Mouse (Mus musculus) erythroblast, adult 5-6 weeks (primary cell): ENCODE measurements around the gene Wdr20. TPM values are rescaled to one million over a fixed set of nuclear protein-coding genes. Genes with fewer than 3 reads are reported as not detected.
A peak's percentile ranks its signal among the peaks of the same experiment; 100 is the strongest.

Experiments
- ATAC-seq: replicated peaks from 2 replicates; pipeline ENCODE4 v1.8.0; 2016; ENCODE audit warnings: moderate number of reproducible peaks, mild to moderate bottlenecking, moderate TSS enrichment, inconsistent platforms; ENCODE audit not compliant: poor library complexity, low FRiP score, severe bottlenecking
- total RNA-seq, 2 experiments: library from RNA; stranded (forward) in 1 of 2; stranded (reverse) in 1 of 2; fragments of 150-400 nt in 1 of 2; fragments of 200-764, 138-1000 nt in 1 of 2; gene quantifications; 2 replicates each; pipeline versions ENCODE4 v1.2.3 to v1.2.4; 2015 to 2017; ENCODE audit warnings: low replicate concordance in 2 of 2

The Wdr20 gene
- total RNA-seq, 2 experiments from 2014 or later: 8.6 to 19.4 TPM

DNA sequence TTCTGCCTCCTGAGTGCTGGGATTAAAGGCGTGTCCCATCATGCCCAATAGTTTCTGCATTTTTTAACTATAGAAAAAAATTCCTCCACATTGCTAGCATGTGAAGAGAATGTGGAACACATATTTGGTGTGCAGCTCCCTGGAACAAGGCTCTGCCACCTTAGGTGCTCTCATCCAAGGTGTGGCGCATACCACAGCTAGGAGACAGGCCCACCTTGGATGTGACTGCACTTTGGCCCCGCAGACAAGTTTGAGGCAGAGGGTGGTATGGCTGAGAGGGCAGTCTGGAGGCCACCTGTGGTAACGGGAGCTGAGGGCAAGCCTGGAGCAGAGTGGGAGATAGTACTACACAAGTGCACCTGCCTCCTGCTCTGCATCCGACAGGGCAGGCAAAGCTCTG is 71.1 kb downstream of the Wdr20 start:
- no peak for ATAC-seq

DNA sequence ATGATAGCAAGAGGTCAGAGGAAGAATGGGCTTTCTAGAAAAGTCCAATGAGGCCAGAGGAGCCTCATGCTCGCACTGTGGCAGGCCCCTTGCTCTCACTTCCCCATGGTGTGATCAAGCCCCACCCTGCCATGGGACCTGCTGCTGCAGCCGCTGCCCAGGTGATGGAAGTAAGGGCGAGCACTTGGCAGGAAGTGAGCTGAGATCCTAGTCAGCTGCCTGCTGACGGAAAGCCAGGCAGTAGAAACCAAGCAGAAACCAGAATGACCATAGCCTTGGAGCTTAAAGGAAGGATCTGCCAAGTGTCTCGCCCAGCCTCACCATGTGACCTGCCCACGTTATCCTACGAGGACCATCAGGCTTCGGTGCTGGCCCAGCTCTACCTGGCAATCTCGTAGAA is 75.4 kb downstream of the Wdr20 start:
- no peak for ATAC-seq

DNA sequence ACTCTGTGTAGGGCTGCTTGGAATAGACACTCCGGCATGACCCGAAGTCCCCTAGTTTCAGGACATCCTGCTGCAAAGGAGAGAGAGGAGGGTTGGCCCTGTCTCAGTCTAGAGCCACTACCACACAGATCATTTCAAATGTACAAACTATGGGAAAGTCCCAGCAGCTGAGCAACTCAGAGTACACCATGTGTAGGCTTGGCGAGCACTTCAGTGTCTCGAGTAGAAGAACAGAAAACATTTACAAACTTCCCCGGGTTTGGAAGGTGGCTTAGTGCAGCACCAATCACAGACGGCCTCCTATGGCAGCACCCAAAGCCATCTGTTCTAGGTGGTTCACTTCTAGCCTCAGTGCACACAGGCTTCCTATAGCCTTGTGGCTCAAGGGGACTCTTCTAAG is 75.9 kb downstream of the Wdr20 start:
- ATAC-seq: no peak

DNA sequence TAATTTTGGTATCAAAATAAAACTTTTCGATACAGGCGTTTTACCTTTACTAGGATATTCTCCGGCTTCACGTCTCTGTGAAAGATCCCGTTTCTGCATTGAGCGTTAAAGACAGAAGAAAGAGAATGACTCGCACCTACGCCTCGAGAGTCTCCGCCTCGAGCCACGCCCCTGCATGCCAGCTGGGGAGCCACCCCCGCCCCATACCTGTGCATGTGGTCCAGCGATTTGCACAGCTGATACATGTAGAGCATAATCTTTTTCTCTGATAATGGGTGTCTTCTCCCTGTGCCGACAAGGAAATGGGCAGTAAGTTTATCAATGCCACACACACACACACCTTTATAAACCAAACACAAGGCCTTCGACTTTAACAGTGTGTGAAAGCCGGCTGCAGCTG is 77.2 kb downstream of the Wdr20 start:
- ATAC-seq: no peak

DNA sequence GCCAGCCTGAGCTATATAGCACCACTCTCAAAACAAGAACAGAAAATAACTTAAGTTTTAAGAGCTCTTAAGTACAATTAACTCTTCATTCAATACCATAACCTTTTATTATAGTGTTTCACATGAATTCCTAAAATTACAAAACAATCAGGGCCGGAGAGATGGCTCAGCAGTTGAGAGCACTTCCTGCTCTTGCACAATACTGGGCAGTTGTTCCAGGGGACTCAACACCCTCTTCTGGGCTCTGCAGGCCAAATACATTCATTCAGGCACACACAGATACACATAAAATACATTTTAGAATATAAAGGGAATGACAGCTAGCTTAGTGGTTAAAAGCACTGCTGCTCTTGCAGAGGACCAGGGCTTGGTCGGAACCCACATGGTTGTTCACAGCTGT is 79.1 kb downstream of the Wdr20 start:
- ATAC-seq: no peak

DNA sequence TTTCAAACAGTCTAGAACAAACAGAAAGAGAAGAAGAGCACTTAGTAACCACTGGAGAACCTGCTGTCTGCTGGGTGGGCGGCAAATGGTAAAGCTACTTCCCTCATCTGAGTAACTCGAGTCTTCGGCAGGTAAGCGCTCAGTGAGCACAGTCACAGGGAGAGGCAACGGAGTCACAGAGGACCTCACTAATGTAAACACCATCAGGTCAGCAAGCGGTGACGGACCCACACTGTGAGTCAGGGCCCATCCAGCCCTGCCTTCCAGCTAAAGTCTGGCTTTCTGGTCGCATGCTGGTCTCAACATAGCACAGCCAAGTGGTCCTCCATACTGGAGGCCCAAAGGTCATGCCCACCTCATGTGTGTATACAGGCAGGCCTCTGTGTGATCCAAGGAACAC is 81.6 kb downstream of the Wdr20 start:
- no peak for ATAC-seq

DNA sequence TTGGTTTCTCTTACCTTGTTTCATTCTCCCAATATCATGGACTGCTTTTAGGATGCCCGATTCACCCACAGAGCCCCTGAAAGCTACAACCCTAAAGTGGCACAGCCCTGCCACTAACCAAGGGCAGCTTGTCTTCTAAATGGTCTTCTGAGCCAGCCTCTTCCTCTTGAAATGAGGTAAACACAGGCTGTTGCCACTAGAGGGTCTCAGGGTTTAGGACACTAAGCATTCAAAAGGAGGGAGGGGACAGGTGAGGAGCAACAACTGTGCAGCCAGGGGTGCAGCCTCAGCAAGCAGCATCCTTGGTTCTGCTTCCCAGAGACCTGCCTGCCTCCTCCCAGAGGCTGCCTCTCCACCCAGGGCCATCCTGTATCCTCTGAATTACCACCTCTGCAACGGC is 84.0 kb downstream of the Wdr20 start:
- no peak for ATAC-seq

DNA sequence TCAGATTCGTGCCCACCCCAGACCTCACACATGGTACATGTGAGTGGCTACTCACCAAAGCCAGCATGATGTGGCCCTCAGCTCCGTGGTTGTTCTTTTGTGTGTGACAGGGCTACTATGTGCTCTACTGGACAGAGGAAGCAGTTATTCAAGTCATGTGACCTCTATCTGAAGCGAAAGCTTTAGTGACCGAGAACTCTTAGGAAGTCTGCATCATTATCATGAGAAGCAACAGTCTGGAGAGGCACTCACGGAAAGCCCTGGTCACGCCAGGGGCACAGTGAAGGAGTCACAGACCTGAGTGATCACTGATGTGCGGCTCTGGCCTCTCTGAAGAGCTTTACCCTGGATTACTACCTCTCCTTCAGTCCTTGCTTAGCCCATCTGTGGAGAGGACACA is 84.6 kb downstream of the Wdr20 start:
- ATAC-seq: no peak

DNA sequence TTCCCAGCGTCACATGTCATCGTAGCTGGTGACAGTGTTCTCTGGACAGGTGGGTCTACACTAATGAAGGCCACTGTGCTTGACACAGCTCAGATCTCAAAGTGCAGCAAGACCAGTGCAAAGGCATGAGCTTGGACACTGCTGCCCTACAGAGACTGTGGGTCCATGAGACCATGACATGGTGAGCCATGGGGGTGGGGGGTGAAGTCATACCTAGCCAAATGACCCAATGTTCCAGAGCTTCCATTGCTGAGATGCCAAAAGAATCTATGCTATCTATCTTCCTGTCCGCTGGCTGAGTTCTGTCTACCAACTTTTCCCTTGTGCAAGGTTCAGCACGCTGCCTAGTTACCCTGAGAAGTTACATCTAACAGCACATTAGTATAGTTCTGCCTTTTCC is 91.2 kb downstream of the Wdr20 start:
- no peak for ATAC-seq

DNA sequence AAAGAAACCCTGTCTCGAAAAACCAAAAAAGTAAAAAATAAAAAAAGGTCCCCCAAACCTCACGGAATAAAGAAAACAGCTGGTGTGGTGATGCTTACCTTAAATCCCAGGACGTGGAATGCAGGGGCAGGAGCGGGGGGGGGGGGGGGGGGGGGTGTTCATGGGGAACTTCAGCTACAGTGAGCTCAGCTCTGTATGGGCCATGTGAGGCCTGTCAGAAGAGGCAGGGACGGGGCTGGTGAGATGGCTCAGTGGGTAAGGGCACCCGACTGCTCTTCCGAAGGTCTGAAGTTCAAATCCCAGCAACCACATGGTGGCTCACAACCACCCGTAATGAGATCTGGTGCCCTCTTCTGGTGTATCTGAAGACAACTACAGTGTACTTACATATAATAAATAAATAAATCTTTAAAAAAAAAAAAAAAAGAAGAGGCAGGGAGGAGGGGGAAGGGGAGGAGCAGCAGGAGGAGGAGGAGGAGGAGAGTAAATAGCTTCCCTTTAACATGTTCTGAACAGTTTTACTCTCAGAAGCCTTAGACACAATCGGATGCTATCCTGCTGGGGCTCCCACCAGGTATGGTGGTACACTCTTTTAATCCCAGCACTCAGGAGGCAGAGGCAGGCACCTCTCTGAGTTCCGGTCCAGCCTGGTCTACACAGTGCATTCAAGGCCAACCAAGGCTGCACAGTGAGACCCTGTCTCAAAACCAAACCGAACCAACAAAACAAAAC is 92.7 kb downstream of the Wdr20 start:
- no peak for ATAC-seq

DNA sequence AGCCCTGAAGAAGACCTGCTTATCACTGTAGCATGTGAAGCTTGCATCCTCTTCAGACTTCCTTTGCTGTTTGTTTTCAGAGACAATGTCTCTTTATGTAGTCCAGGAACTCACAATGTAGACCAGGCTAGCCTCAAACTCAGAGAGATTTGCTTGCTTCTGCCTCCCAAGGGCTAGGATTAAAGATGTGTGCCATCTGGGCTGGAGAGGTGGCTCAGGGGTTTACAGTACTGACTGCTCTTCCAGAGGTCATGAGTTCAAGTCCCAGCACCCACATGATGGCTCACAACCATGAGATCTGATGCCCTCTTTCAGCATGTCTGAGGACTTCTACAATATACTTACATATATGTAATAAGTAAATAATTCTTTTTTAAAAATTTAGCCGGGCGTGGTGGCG is 97.4 kb downstream of the Wdr20 start:
- ATAC-seq: no peak

DNA sequence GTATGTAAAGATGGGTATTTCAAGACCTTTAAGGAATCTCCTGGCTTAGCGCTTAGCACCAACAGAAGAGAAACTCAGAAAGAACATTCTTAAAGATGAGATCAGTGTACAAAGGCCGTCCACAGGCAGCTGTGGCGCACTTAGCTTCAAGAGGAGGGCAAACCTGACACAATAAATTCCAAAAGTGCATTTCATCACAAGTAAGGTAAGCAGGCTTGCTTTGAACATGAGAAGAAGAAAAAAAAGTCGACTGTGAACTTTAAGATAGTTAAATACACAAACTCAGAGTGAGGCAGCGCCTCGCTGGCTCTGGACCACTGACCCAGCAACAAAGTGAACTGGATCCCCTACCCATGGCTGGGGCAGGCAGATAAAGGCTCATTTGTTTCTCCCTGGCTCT is 99.0 kb downstream of the Wdr20 start:
- ATAC-seq: no peak

DNA sequence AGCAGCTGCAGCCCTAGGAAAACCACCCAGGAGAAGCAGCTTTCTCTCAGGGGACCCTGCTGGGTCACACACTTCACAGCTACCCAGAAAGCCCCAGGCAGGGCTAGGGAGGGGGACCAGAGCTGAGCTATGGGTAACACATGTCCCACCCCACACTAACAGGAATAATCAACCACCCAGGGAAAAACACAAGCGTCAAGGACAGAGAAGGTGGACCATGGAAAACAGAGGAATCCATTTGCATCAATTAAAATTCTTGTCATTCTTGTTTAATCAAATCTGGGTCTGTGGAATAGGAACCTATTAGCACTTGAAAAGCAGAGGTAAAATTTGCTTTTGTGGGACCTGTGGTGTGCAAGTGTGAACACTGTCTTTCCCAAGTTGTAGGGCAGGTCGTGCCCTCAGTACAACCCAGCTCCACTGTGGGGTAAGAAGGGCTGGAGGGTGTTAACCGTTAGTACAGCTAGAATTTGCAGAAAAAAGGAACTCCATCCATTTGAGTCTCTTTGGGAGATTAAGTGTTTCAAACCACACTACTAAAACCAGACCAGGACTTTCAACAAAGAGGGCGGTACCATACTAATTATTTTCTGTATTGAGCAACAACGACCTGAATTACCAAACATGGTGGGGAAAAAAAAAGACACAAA is 99.6 kb downstream of the Wdr20 start:
- no peak for ATAC-seq

DNA sequence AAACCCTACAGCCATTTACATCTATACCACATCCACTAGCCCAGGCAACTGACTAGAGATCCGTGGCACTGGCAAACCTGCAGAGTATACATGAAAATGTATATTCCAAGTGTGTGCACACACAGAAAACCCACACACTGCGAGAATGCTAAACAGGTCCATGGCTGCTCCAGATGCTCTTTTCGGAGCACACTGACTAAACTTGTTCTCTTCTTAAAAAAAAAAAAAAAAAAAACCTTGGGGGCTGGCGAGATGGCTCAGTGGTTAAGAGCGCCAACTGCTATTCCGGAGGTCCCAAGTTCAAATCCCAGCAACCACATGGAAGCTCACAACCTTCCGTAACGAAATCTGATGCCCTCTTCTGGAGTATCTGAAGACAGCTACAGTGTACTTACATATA is 100.1 kb downstream of the Wdr20 start:
- no peak for ATAC-seq

DNA sequence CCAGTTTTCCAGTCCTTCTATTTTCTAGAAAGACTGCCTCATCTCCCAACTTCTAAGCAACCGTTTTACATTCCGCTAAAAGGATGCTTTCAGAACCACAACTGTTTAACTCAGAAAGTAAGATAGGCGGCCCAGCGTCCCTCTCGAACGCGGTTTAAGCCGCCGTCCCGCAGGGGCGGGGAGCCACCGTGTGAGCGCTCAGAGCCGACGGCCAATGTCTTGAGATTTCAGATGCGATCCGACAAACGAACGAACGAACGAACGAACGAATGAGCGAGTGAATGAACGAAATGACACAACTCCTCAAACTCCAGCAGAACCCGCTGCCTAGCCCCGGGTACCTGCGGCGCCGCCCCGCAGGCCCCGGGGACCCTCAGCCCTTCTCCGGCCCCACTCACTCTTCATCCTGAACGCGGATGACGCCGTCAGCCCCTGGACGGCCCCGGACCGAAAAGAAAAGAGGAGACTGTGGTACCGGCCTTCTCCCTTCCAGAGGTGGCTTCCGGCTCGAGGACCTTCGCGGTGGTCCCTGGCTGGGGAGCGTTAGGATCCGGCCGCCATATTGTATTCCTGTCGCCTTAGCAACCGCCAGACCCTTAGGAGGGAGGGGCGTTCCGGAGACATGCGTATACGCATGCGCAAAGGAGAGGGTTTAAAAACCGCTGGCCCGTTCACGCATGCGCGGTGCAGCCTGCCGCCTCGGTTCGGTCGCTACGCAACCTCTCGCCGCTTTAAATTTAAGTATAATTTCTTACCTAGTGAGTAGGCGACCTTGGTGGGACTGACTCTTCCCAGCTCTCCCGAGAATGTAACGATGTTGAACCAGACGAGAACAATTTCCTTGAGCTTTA is 102.8 kb downstream of the Wdr20 start, which contains the start of gene Mok:
Gene Mok (minus strand): TSS at position 592 of the 851 bp plus-strand sequence.
- peak; percentile 57 for ATAC-seq

DNA sequence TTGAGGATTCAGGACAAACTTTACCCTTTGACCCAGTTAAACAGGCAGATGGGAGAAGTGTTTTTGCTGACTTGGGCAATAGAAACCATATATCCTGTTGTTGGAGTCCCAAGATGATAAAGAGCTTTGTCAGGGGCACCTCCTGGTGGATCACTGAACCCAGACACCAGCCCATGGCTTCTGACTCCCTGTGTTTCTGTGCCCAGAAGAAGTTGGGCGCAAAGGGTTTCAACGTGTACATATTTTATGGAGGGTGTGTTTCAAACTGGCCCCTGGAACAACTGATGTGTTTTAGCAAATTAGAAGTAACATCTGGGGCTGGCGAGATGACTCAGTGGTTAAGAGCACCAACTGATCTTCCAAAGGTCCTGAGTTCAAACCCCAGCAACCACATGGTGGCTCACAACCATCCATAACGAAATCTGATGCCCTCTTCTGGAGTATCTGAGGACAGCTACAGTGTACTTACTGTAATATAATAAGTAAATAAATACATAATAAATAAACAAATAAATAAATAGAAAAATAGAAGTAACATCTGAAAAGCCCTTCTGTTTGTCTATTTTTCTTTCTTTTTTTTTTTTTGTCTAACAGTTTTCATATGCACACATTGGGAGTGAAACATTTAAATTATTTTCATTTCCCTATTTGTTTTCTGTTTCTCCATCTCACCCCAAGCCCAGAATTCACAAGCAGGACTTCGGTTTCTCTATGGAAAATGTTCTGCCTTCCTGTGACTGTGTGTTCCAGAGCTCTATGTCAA is 104.2 kb downstream of the Wdr20 start:
- no peak for ATAC-seq

DNA sequence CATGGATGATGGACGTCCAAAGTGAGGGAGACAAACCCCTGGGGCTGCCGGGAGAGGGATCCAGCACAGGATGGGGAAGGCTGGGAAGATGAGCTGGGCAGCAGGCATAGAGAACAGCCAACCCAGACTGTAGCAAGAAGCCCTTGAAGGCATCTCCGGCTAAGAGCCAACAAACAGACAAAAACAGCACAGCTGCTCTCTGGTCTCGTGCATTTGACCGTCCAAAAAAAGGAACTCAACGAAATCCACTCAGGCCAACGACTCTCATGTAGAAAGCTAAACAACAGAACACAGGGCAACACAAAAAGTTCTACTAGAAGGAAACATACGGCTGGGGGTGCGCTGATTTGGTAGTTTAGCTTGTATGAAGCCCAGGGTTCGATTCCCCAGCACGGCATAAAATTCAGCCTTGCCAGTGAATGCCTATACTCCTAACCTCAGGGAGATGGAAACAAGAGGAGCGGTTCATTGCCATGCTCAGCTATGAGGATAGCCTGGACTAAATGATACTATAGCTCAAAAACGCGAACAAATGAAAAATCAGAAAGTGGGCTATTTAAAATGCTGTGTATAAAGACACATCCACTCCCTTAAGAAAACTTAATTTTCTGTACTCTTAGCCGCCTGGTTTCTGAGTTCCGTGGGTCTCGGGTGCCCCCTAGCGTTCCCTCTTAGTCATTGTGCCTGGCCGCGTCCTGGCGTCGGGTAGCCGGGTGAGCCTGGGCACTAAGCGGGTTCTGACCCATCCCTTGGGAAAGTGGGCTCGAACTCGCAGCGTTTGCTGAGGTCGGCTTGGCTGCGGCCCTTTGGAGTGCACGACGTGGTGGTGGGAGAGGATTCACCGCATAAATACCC is 105.7 kb downstream of the Wdr20 start:
- peak; percentile 72 for ATAC-seq

DNA sequence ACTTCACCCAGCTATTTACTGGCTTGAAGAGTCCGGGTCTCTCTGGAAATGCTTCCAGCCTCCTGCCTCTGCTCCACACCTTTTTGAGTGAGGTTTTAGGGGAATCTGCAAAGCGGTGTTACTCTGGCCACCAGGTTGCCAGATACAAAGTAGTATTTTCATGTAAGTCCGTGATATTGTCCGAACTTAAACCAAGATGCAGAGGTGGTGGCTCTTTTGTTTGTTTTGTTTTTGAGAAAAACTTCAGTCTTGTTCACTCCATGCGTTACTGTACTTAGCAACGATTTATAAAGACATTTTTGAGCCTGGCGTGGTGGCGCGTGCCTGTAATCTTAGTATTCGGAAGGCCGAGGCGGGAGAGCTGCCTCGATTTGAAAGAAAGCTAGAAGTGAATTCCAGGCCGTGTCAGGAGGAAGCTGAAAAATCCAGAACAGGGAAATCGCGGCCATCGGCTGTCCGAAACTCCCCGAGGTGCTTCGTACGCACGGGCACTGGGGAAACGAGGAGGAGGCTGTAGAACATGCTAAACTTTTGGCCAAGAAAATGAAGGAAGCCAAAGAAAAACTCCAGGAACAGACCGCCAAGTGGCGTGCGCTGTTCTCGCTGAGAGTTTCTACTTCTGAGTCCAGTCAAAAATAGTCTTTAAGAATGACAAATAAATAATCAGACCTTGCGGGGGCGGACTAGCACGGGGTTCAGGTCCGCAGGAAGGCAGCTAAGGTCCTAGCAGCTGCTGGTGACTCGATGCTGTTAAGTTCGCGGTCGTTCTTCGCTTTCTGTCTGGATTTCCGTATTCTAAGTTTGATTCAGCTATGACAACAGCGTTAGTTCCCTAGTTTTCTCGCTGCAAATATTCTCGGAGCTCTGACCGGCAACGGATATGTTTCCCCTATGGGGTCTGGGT is 106.7 kb downstream of the Wdr20 start:
- peak; percentile 32 for ATAC-seq
